Mouse (Mus musculus) adrenal gland, adult 2 months (tissue): Measurements from ENCODE around the gene Cabp2. TPM values are rescaled to one million over a fixed set of nuclear protein-coding genes. Genes with fewer than 3 reads are reported as not detected.
A peak's percentile ranks its signal among the peaks of the same experiment; 100 is the strongest.
"Not testable (repeated sequence)": the region's sequence is repeated elsewhere in the genome, so short reads cannot be mapped to it uniquely, and the experiment has no call there.

Experiments used
- DNase-seq: peaks from one replicate; pipeline ENCODE4 v3.0.0; 2021
- polyA plus RNA-seq: library from polyadenylated mRNA; depleted of rRNA; stranded (reverse); fragments of >200 nt; gene quantifications from 2 replicates; pipeline ENCODE4 v1.2.3, GENCODE M21; 2012
- total RNA-seq, 2 experiments: library from RNA; stranded (reverse); gene quantifications; 2 replicates each; pipeline ENCODE4 v1.2.3; 2021

The Cabp2 gene
- total and polyA plus RNA-seq, 3 experiments = not detected

DNA sequence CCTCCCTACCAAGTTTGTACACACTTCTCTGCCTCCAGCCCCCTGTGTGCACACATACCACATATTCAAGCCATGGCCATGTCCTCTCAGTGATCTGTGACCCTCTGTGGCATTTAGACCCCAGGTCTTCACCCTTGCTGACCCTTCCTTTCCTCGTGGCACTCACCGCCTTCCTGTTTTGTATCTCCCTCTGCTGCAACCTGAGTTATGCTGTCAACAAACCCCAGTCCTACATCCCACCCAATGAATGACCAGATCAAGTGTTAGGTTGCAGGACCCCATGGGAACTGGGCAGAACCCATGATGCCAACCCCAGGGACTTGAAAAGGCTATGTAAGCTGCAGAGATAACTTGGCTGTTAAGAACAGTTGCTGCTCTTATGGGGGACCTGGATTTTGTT is 20.7 kb downstream of the Cabp2 start:
- DNase-seq = no peak

- DNase-seq = no peak
These were observed 21.2 kb downstream of the Cabp2 start for GRCm38 (mm10) chr19:4102626-4103025.

DNA sequence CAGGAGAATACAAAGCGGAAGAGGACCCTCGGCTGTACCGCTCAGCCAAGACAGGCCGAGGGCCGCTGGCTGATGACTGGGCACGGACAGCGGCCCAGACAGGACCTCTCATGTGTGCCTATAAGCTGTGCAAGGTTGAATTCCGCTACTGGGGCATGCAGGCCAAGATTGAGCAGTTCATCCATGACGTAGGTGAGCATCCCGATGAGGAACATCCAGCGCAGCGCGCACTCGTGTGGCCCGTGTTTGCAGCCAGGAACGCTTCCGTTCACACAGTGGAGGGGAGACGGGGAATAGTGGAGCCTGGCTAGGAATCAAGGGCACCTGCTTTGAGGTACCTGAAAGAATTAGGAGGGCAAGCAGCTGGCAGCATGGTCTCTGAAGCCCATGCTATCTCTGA is 21.9 kb downstream of the Cabp2 start:
- no peak for DNase-seq

DNA sequence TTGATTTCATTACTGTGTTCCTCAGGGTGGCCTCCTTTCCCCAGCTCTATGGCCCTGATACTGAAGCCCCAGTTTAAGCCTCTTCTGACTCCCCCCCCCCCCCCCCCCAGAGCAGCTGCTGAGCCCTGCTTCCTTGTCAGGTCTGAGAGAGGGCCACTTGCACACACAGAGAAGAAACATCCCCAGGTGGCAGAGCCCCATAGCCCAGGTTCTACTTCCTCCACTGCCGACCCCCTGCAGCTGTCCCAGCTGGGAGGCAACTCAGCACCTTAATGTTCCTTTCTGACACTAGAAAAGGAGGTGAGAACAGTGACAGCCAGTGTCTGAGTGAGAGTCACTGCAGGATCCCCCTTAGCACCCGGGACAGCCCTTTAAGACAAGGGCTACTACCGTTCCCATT is 22.4 kb downstream of the Cabp2 start:
- no peak for DNase-seq

DNA sequence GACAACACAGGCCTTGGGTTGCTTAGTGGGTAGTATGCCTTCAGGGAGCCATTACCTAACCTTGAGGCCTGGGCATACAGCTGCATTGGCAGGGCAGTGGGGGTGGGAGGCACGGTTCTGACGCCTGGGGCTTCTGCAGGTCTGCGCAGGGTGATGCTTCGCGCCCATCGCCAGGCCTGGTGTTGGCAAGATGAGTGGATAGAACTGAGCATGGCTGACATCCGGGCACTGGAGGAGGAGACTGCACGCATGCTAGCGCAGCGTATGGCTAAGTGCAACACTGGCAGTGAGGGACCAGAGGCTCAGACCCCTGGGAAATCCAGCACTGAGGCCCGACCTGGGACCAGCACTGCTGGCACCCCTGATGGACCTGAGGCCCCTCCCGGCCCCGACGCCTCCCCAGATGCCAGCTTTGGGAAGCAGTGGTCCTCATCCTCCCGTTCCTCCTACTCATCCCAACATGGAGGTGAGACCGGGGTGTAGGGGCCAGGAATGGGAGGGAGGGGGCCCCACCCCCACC is 23.4 kb downstream of the Cabp2 start:
- no peak for DNase-seq

GRCm38 (mm10) chr19:4106654-4107053 is 25.3 kb downstream of the Cabp2 start:
- no peak for DNase-seq

GRCm38 (mm10) chr19:4108535-4108934 is 27.2 kb downstream of the Cabp2 start:
- no peak for DNase-seq

- no peak for DNase-seq
These were observed 30.9 kb downstream of the Cabp2 start for GRCm38 (mm10) chr19:4112063-4112960.

DNA sequence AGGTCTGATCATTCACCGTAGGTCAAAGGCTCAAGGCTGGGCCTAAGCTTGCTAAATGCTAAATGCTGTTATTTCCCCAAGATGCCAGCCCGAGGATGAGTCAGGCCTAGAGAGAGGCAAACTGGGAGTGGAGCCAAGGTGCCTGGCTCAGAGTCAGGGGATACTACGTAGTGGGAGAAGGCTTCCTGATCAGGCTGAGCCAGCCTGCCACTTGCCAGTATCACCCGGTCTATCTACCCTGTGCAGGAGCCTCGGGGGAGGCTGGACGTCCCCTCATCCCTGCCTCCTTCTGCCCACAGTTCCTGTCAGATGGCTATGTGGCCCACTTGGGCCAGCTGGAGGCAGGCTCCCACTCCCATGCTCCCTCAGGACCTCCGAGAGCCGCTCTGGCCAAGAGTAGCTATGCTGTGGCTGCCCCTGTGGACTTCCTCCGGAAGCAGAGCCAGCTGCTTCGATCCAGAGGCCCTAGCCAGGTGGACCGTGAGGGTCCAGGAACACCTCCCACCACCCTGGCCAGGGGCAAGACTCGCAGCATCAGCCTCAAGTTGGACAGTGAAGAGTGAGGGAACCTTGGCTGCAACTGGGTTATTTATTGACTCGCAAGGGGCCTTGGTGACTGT is 31.9 kb downstream of the Cabp2 start:
- DNase-seq = peak; percentile 98

DNA sequence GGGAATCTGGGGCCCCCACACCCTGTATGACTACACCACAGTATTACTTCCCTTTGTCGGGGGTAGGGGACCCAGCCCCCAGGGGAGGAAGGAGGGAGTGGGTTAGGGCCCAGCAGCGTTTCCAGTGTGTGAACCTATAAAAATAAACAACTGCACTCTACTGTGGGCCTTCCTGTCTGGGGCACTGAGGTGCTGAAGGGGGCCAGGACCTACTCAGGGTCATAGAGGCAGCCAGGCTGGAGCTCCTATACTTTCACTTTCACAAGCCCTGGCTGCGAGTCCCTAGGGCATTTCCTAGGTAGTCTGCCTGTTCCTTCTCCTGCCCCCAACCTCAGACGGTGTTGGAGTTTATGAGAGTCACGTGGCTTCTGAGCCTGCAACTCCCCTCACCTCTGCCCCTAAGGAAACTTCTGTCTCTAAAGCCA is 32.4 kb downstream of the Cabp2 start:
- DNase-seq = peak; percentile 68

GRCm38 (mm10) chr19:4114551-4114950 is 33.2 kb downstream of the Cabp2 start:
- no peak for DNase-seq

DNA sequence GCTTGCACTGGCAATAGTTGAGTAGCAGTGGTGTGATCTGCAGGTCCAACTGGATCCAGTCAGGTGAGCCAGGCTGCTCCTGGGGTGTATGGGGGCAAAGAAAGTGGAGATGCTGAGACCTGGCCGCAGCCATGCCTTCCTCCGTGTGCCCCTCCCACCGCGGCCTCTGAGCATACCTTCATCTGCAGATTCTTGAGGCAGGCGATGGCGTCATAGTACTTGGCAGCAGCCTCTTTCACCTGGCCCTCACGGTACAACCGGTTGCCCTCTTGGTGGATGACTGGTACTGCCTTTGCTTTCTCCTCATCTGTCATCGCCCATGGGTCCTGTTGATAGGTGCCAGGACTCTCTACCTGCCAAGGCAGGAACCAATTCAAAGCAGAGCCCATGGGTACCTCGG is 33.8 kb downstream of the Cabp2 start:
- no peak for DNase-seq

DNA sequence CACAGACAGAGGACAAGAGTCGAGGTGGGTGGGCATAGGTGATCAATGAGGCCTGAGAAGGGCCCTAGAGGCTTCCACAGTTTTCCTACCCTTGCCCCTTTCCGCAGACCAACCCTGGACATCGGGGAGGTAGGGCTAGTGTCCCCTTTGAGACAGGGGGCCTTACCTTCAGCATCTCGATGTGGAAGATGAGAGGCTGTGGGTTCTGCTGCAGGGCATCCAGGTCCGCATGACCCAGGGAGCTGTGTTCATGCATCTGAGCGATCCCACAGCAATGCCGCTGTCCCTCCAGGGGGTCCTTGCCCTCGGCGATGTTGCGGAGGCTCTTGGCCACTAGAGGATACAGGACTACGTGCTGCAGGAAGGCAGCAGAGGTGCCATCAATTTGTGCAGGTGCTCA is 34.4 kb downstream of the Cabp2 start:
- no peak for DNase-seq

DNA sequence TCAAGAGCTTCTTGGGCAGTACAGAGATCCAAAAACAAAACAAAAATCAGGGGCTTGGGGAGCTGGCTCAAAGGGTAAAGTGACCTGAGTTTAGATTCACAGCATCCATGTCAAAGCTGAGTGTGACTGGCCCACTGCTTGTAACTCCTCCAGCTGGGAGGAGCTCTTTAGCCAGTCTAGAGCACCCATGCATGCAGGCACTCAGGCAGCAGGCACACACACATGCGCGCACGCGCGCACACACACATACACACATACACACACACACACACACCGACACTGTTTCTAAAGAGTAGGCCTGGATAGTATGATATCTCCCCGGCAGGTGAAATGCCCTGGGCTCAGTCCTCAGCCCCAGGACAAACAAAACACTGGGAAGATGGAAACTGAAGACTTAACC is 35.6 kb downstream of the Cabp2 start:
- no peak for DNase-seq

- no peak for DNase-seq
These were observed 37.0 kb downstream of the Cabp2 start for GRCm38 (mm10) chr19:4118350-4118749.

- no peak for DNase-seq
These were observed 38.5 kb downstream of the Cabp2 start for GRCm38 (mm10) chr19:4119716-4120487.

DNA sequence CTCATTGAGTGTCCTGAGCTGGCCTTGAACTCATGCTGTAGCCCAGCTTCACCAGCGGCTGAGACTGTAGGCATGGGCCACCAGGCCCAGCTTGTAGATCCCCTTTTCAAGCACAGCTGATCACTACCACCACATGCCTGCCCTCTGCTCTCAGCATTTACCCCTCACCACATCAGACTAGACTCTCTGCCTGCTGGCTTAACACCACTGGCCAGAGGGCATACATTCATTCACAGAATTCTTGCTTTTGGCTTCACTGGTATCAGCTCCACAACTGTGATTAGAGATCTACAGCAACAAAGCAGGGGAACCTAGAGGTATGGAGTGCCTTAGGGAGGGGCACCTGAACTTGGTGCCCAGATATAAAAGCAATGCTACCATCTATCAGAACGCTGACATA is 39.1 kb downstream of the Cabp2 start:
- DNase-seq = no peak

DNA sequence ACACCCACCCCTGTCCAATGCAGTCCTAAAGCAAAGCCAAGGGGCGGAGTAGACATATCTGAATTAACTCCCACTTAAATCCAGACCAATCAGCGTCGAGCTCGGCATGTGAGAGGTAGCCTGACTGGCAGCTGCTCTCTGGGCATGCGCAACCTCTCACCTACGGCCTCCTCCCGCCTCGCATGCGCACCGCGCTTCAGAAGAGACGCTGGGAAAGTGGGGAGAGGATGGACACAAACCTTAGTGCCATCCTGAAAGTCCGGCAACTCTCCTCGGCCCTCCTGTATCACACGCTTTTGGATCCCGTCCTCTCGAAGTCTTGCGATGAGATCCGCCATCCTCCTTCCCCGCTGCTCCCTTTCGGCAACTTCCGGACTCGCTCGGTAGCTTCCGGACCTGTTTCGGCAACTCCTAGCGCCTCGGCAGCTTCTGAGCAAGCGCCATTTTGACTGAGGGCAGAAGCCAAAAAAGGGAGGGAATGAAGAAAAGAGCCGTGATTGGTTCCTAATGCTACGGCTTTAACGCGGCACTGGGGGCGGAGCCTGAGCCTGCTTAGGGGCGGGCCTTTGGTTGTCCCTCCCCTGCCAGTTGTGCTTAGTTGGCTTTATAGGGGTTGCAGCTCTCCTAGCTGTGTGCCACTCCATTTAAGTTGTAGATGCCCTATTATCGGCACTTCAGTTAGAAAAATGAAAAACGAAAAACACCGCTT is 39.9 kb downstream of the Cabp2 start:
- DNase-seq = peak; percentile 98

- not testable (repeated sequence) for DNase-seq
These were observed 40.5 kb downstream of the Cabp2 start for GRCm38 (mm10) chr19:4121896-4122295.

GRCm38 (mm10) chr19:4122411-4123370 is 41.3 kb downstream of the Cabp2 start:
- DNase-seq = no peak

DNA sequence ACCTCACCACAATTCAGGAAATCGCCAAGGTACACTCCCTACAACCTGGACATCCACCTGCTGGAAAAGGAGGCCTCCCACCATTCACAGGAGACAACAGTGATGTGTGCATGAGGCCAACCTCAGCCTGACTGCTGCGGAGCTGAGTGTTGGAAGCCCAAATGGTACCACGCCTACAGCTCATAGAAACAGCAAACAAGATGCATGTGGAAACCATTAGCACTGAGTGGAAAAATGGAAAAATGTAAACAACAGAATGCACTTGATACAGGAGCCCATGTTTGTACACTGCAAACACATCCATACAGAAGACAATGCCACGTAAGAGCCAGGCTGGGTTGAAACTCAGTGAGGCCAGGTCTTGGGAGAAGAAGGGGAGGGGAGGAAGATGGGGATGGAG is 43.1 kb downstream of the Cabp2 start:
- DNase-seq = no peak
